In genomic region chr16:64883896-64884295, GRCm38 (mm10) we compare ENCODE assay signal across 14 mouse cellular contexts. TPM values are rescaled to one million over a fixed set of nuclear protein-coding genes. Genes with fewer than 3 reads are reported as not detected.
DNase-seq lines count a peak whose midpoint lies in the region; ATAC-seq and TF ChIP-seq lines count a peak whose summit lies in the region.
"Had no signal": no experiment of that assay in that cellular context is flagged by ENCODE, and none has a peak within 500 bp of the region (broad histone marks: within the 10 kb centered on the region; RNA-seq: fewer than 3 reads in every experiment).

No protein-coding gene starts in this region.

- H3K4me2 ChIP-seq in kidney, embryonic 15.5 days: no peak overlapping the region
- H3K4me2 ChIP-seq: lung, embryonic 15.5 days; neural tube, embryonic 13.5 days had no signal

- peak overlapping the region; percentile 54 for H3K27ac ChIP-seq in kidney, embryonic 15.5 days
- peak overlapping the region; percentile 90 for H3K27ac ChIP-seq in MEL (ENCODE audit: control insufficient read depth, low read depth, low read length)
- H3K27ac ChIP-seq: embryonic facial prominence, embryonic 10.5 days; lung, embryonic 15.5 days; neural tube, embryonic 13.5 days had no signal

- H3K79me2 ChIP-seq in MEL (ENCODE audit: control insufficient read depth, insufficient read depth, low read length, poor library complexity): no peaks in the 10 kb centered on the region

- no peak for TF ChIP-seq CTCF in MEL (IDR thresholded peaks at IDR 0.05 in 2 of 3, conservative IDR thresholded peaks at IDR 0.05 in 1 of 3; ENCODE audit: control insufficient read depth in 1 of 3, insufficient read depth in 1 of 3, low read depth in 2 of 3, low read length in 3 of 3, poor library complexity in 1 of 3, severe bottlenecking in 1 of 3)

- DNase-seq in adrenal gland, adult (ENCODE audit: inconsistent age in 2 of 2, low spot score in 1 of 2): peak; percentile 45 to 81
- DNase-seq in adrenal gland, postnatal 4 days (ENCODE audit: low spot score in 2 of 2): no peak
- DNase-seq in kidney, postnatal 14 days: no peak
- DNase-seq in MEL (ENCODE audit: low read depth, low spot score): peak; percentile 78
- DNase-seq in left cerebral cortex, adult 8-10 months (ENCODE audit: low spot score in 2 of 2): no peak
- DNase-seq: cerebellum, adult 2 months; kidney, adult 8-10 months; midbrain, embryonic 14.5 days had no signal

- TF ChIP-seq POLR2A in MEL (IDR thresholded peaks at IDR 0.05; ENCODE audit: control insufficient read depth in 1 of 2, insufficient read depth in 1 of 2, low read depth in 1 of 2, low read length in 2 of 2, poor library complexity in 1 of 2): peak in 1 of 2 experiments; percentile 27; a peak in 1 of 4 replicates

- no peak overlapping the region for H3K9ac ChIP-seq in kidney, embryonic 15.5 days
- H3K9ac ChIP-seq in MEL (ENCODE audit: control insufficient read depth, low read depth, low read length, poor library complexity, severe bottlenecking): peak overlapping the region; percentile 67
- H3K9ac ChIP-seq: lung, embryonic 15.5 days; neural tube, embryonic 13.5 days had no signal

- WGBS in kidney, embryonic 15.5 days: 42% methylated on average over 5 of the region's 5 CpGs

- no peak for TF ChIP-seq RAD21 in MEL (IDR thresholded peaks at IDR 0.05; ENCODE audit: low read depth, low read length)

- ATAC-seq in kidney, embryonic 15.5 days (replicated peaks; ENCODE audit: low FRiP score): no peak
- peak; percentile 81 for ATAC-seq in megakaryocyte progenitor cell, adult 5-6 weeks (replicated peaks; ENCODE audit: poor library complexity)
- no peak for ATAC-seq in frontal cortex, adult (ENCODE audit: low TSS enrichment)

- peaks cover 13% of the 10 kb centered on the region for H3K4me1 ChIP-seq in kidney, embryonic 15.5 days
- H3K4me1 ChIP-seq in MEL (ENCODE audit: control insufficient read depth in 1 of 2, insufficient read depth in 2 of 2, low read length in 2 of 2): peaks cover 6 to 15% of the 10 kb centered on the region in 2 experiments

- H3K4me3 ChIP-seq in kidney, embryonic 15.5 days (replicated peaks): no peak overlapping the region
- peak overlapping the region; percentile 16 to 63; a peak in 3 of 4 replicates for H3K4me3 ChIP-seq in MEL (ENCODE audit: control insufficient read depth in 1 of 2, insufficient read depth in 1 of 2, low read depth in 2 of 2, low read length in 2 of 2)
- H3K4me3 ChIP-seq: embryonic facial prominence, embryonic 10.5 days; lung, embryonic 15.5 days; neural tube, embryonic 13.5 days had no signal

- 0 out of 2 replicates have a peak, but pooled peaks cover 4% of the 10 kb centered on the region for H3K9me3 ChIP-seq in kidney, embryonic 15.5 days (replicated peaks)
- no peaks in the 10 kb centered on the region for H3K9me3 ChIP-seq in MEL (replicated peaks; ENCODE audit: insufficient read depth, low read length)
- H3K9me3 ChIP-seq: lung, embryonic 15.5 days; neural tube, embryonic 13.5 days had no signal

- no peak for TF ChIP-seq EP300 in MEL (IDR thresholded peaks at IDR 0.05; ENCODE audit: low read depth in 1 of 2, low read length in 2 of 2)

- no peaks in the 10 kb centered on the region for H3K27me3 ChIP-seq in kidney, embryonic 15.5 days
- H3K27me3 ChIP-seq in MEL (ENCODE audit: control insufficient read depth in 1 of 2, insufficient read depth in 2 of 2, low read length in 2 of 2): no peaks in the 10 kb centered on the region
- H3K27me3 ChIP-seq: lung, embryonic 15.5 days; neural tube, embryonic 13.5 days had no signal

- H3K36me3 ChIP-seq in kidney, embryonic 15.5 days: no peaks in the 10 kb centered on the region
- H3K36me3 ChIP-seq in MEL (ENCODE audit: control insufficient read depth in 1 of 2, insufficient read depth in 2 of 2, low read length in 2 of 2): peaks cover 0 to 19% of the 10 kb centered on the region in 2 experiments; a peak in 2 of 4 replicates
- H3K36me3 ChIP-seq: embryonic facial prominence, embryonic 10.5 days; lung, embryonic 15.5 days; neural tube, embryonic 13.5 days had no signal

TF ChIP-seq in MEL, 35 proteins besides CTCF, POLR2A, EP300 and RAD21:
- no peak for TF ChIP-seq MYC (IDR thresholded peaks at IDR 0.05; ENCODE audit: low read depth, low read length)
- TF ChIP-seq UBTF (IDR thresholded peaks at IDR 0.05; ENCODE audit: borderline replicate concordance, insufficient read depth, low read depth, low read length): no peak
- peak; percentile 44; the same call in 1 of the 2 replicates for TF ChIP-seq HCFC1 (IDR thresholded peaks at IDR 0.05; ENCODE audit: low read depth, low read length)
- TF ChIP-seq CHD1 (IDR thresholded peaks at IDR 0.05; ENCODE audit: low read depth, low read length): no peak
- no peak for TF ChIP-seq ZNF384 (IDR thresholded peaks at IDR 0.05; ENCODE audit: low read depth, low read length)
- no peak for TF ChIP-seq SIN3A (IDR thresholded peaks at IDR 0.05; ENCODE audit: low read length)
- TF ChIP-seq TBP (IDR thresholded peaks at IDR 0.05; ENCODE audit: low read depth, low read length): peak; percentile 81

RNA-seq across cellular contexts. Expression of gene Cggbp1, which starts 32.1 kb away (rescaled TPM):
- 100 to 1,000 TPM; 132 TPM for total RNA-seq in adrenal gland, postnatal 4 days (2021)
- polyA plus RNA-seq in kidney, embryonic 15.5 days (2015; fragmentation: Nextera tagmentation; extraction: Ambion mirVana): 84.0 and 87.1 TPM in 2 replicates
- 35.1 and 36.3 TPM in 2 replicates for total RNA-seq in MEL (2012; rRNA removed)
- 10 to 100 TPM; 62.2 to 65.5 TPM for polyA plus RNA-seq in MEL (2012; ENCODE audit: insufficient read depth in 1 of 2, insufficient read length in 2 of 2, low read depth in 1 of 2, low replicate concordance in 2 of 2, missing spikeins in 1 of 2)
- 119 and 134 TPM in 2 replicates for total RNA-seq in megakaryocyte progenitor cell, adult 5-6 weeks (2015)
- 81.9 and 107 TPM in 2 replicates for total RNA-seq in megakaryocyte progenitor cell, adult 5-6 weeks (2017)
- 10 to 100 TPM; 53.3 to 63.1 (median 59.0) TPM for total RNA-seq in left cerebral cortex, adult 8-10 months (2022)

RNA-seq across cellular contexts. Expression of gene Zfp654, which starts 32.4 kb away (rescaled TPM):
- total RNA-seq in adrenal gland, postnatal 4 days (2021): 10 to 100 TPM; 21.4 to 21.5 TPM
- polyA plus RNA-seq in kidney, embryonic 15.5 days (2015; fragmentation: Nextera tagmentation; extraction: Ambion mirVana): 5.8 and 6.4 TPM in 2 replicates
- total RNA-seq in MEL (2012; rRNA removed): 5.0 and 5.9 TPM in 2 replicates
- 10 to 100 TPM in 1 of 2 experiments, 1 to 10 TPM in 1; 6.9 to 61.6 TPM for polyA plus RNA-seq in MEL (2012; ENCODE audit: insufficient read depth in 1 of 2, insufficient read length in 2 of 2, low read depth in 1 of 2, low replicate concordance in 2 of 2, missing spikeins in 1 of 2)
- total RNA-seq in megakaryocyte progenitor cell, adult 5-6 weeks (2015): 28.5 and 29.3 TPM in 2 replicates
- total RNA-seq in megakaryocyte progenitor cell, adult 5-6 weeks (2017): 12.6 and 19.9 TPM in 2 replicates
- 10 to 100 TPM; 16.9 to 20.5 (median 18.3) TPM for total RNA-seq in left cerebral cortex, adult 8-10 months (2022)

Comparison
In these comparisons a context has a peak if more than half of its experiments do, and no peak if none do; other contexts are left out.
1. DNase-seq: peak in adrenal gland, adult (2 of 2) and MEL (single experiment); none in adrenal gland, postnatal 4 days (0 of 2), kidney, postnatal 14 days (single experiment) and left cerebral cortex, adult 8-10 months (0 of 2).